Mouse (Mus musculus) embryonic facial prominence, embryonic 11.5 days (tissue): ENCODE measurements around the gene Folr2. TPM values are rescaled to one million over a fixed set of nuclear protein-coding genes. Genes with fewer than 3 reads are reported as not detected.
A peak's percentile ranks its signal among the peaks of the same experiment; 100 is the strongest.

ENCODE experiments used
- ATAC-seq: fragments of 200-750 bp; cut with Nextera tagmentation; replicated peaks from 2 replicates; pipeline ENCODE4 v1.8.0; 2017; ENCODE audit warnings: low read depth; ENCODE audit not compliant: insufficient number of reproducible peaks, low FRiP score, low TSS enrichment
- DNase-seq: peaks from one replicate; pipeline ENCODE4 v3.0.0-alpha.2; 2015; ENCODE audit warnings: low spot score
- H3K27ac ChIP-seq: fragments of 300-500 bp; sonication (generic); replicated peaks from 2 replicates; pipeline ENCODE4 v1.5.1; 2014; ENCODE audit warnings: mild to moderate bottlenecking, low read depth, low read length, control low read depth
- H3K27me3 ChIP-seq: fragments of 300-500 bp; sonication (generic); 2 replicates; pipeline ENCODE4 v1.6.1; 2014; ENCODE audit warnings: mild to moderate bottlenecking, low read length, moderate library complexity, mixed read lengths; ENCODE audit not compliant: control insufficient read depth, insufficient read depth
- H3K36me3 ChIP-seq: fragments of 300-500 bp; sonication (generic); replicated peaks from 2 replicates; pipeline ENCODE4 v1.6.1; 2014; ENCODE audit warnings: low read depth, mild to moderate bottlenecking, low read length, moderate library complexity, mixed read lengths; ENCODE audit not compliant: control insufficient read depth, insufficient read depth
- H3K4me1 ChIP-seq: fragments of 300-500 bp; sonication (generic); 2 replicates; pipeline ENCODE4 v1.6.1; 2014; ENCODE audit warnings: low read length, mixed read lengths; ENCODE audit not compliant: control insufficient read depth, insufficient read depth
- H3K4me2 ChIP-seq: fragments of 300-500 bp; sonication (generic); 2 replicates; pipeline ENCODE4 v1.6.1; 2014; ENCODE audit warnings: low read depth, mild to moderate bottlenecking, control low read depth, low read length, moderate library complexity
- H3K4me3 ChIP-seq: fragments of 300-500 bp; sonication (generic); 2 replicates; pipeline ENCODE4 v1.5.1; 2014; ENCODE audit warnings: low read depth, low read length, control low read depth
- H3K9ac ChIP-seq: fragments of 300-500 bp; sonication (generic); replicated peaks from 2 replicates; pipeline ENCODE4 v1.6.1; 2014; ENCODE audit warnings: mild to moderate bottlenecking, control low read depth, low read length
- H3K9me3 ChIP-seq: fragments of 300-500 bp; sonication (generic); replicated peaks from 2 replicates; pipeline ENCODE4 v1.6.1; 2016; ENCODE audit warnings: mild to moderate bottlenecking, low read length, inconsistent platforms, mixed read lengths; ENCODE audit not compliant: control insufficient read depth
- WGBS: fragments of 180-500 bp; shearing (Covaris S2); extraction: QIAGEN DNeasy Blood & Tissue Kit; methylation state at CpG from one replicate; pipeline ENCODE4 v1.1.7; 2014; 5-methylcytosine and 5-hydroxymethylcytosine counted together
- microRNA-seq: library from miRNA; unstranded; fragments of <30 nt; microRNA quantifications from one replicate; pipeline ENCODE4, GENCODE M21; 2016; ENCODE audit warnings: borderline number of aligned reads
- polyA plus RNA-seq: library from polyadenylated mRNA; unstranded; fragments of >200 nt; fragmentation: Nextera tagmentation; extraction: Ambion mirVana; gene quantifications from 2 replicates; pipeline ENCODE4 v1.2.1, GENCODE M21; 2014

The Folr2 gene
- polyA plus RNA-seq, 1 experiment from 2014 or later, result not detected

GRCm38 (mm10) chr7:101817861-101818401, 39.1 kb downstream of the Folr2 start, which contains the start of gene Phox2a:
Phox2a (plus strand) TSS chr7:101818313.
- WGBS, result under 1% methylated on average over 29 of the region's 45 CpGs
- 0 out of 2 replicates have a peak within 1 kb of the TSS, but pooled peaks have one; percentile 25 for H3K9ac ChIP-seq
- peaks cover 57% of the 10 kb centered on the region for H3K27me3 ChIP-seq
- H3K4me1 ChIP-seq, result peaks cover 13% of the 10 kb centered on the region
- no peak for ATAC-seq
- no peaks in the 10 kb centered on the region for H3K36me3 ChIP-seq
- H3K4me3 ChIP-seq, result peak within 1 kb of the TSS; percentile 19
- no peak within 1 kb of the TSS for H3K27ac ChIP-seq
- H3K9me3 ChIP-seq, result no peaks in the 10 kb centered on the region
- peak within 1 kb of the TSS; percentile 42 for H3K4me2 ChIP-seq
- no peak for DNase-seq

Small RNAs within 50 kb of the gene (microRNA-seq; reads per million reads assigned to microRNA genes)
- not detected for gene Gm22655

Other genes with a start within 250 kb of the Folr2 start
- 35.8 and 38.4 TPM in 2 replicates for gene Clpb, start 193.6 kb downstream of the Folr2 start, polyA plus RNA-seq
- gene Phox2a, start 38.9 kb downstream of the Folr2 start, polyA plus RNA-seq, result 0.34 and 0.57 TPM in 2 replicates
- 30.5 and 34.4 TPM in 2 replicates for gene Inppl1, start 19.0 kb downstream of the Folr2 start, polyA plus RNA-seq
- 85.6 and 92.7 TPM in 2 replicates for gene Anapc15, start 6.5 kb upstream of the Folr2 start, polyA plus RNA-seq
- 0.91 and 4.9 TPM in 2 replicates for gene Folr1, start 13.6 kb upstream of the Folr2 start, polyA plus RNA-seq
- 127 and 149 TPM in 2 replicates for gene Lamtor1, start 48.7 kb upstream of the Folr2 start, polyA plus RNA-seq
- 0.26 and 0.27 TPM in 2 replicates for gene Tomt, start 49.2 kb upstream of the Folr2 start, polyA plus RNA-seq
- 11.0 and 12.1 TPM in 2 replicates for gene Lrrc51, start 76.7 kb upstream of the Folr2 start, polyA plus RNA-seq
- gene Numa1, start 76.9 kb upstream of the Folr2 start, polyA plus RNA-seq, result 107 and 110 TPM in 2 replicates
- 1.6 TPM in 2 replicates for gene Il18bp, start 161.5 kb upstream of the Folr2 start, polyA plus RNA-seq
- 26.9 and 28.9 TPM in 2 replicates for gene Rnf121, start 208.3 kb upstream of the Folr2 start, polyA plus RNA-seq
- gene Xndc1, start 208.3 kb upstream of the Folr2 start, polyA plus RNA-seq, result 23.0 and 23.8 TPM in 2 replicates
- 1.4 and 1.9 TPM in 2 replicates for gene Xntrpc, start 208.5 kb upstream of the Folr2 start, polyA plus RNA-seq
- gene Trpc2, start 225.9 kb upstream of the Folr2 start, polyA plus RNA-seq, result not detected in 2 replicates
- 0.96 and 1.1 TPM in 2 replicates for gene Art1, start 244.5 kb upstream of the Folr2 start, polyA plus RNA-seq